Mouse (Mus musculus) frontal cortex, adult 2 months (tissue): Measurements from ENCODE around the gene E2f6. TPM values are rescaled to one million over a fixed set of nuclear protein-coding genes. Genes with fewer than 3 reads are reported as not detected.

Source experiments
- DNase-seq, 2 experiments: peaks; one replicate each; pipeline ENCODE4 v3.0.0; 2022; ENCODE audit warnings: low spot score in 1 of 2; ENCODE audit errors: extremely low spot score in 1 of 2
- polyA plus RNA-seq: library from polyadenylated mRNA; depleted of rRNA; stranded (reverse); fragments of >200 nt; gene quantifications from 2 replicates; pipeline ENCODE4 v1.2.3, GENCODE M21; 2012

E2f6 gene
- polyA plus RNA-seq, 1 experiment: 37.9 TPM

DNA sequence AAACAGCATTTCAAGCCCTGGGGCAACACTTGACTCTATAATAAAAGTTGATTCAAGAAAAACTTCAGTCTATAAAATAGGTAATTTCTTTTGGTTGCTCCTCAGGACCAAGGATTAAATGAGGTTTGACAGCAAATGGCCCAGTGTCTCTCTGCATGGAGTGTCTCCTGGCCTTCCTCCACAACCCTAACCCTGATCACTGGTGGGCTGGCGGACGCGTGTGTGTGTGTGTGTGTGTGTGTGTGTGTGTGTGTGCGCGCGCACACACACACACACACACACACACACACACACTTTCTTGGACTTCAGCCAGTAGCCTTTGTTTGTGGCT lies 10.9 kb upstream of the E2f6 start:
- no peak for DNase-seq

DNA sequence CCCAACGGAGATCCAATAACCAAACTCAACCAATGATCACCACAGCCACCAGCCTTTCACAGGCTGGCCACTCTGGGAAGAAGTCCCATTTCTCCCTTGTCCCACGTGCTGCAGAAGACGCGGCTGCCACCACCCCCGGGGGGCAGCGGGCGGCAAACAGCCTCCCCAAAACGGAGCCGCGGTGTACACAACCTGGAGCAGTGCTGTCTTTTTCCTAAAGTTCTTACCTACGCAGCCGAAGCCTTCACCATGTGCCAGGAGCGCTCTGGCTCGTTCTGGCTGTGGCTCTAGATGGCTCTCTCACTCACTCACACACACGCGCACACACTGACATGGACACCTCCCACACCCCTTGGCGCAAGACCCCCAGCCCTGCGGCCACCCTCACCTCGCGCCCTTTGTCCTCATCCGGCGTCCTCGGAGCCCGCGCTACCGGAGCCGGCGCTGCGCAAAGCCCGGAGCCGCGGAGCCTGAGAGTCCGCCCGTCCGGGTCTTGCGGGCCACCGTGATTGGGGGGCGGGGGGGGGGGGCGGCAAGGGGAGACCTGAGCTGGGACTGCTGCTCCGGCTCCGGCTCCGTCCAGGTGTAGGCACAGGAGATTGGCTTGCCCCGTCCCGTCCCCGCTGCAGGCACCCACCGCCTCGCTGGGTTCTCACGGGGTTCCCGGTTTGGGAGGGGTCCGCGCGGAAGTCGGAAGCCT lies 10.4 kb upstream of the E2f6 start, which contains the start of gene Greb1:
Gene Greb1 (minus strand): TSS at position 628 of the 700 bp plus-strand sequence.
- DNase-seq: no peak

GRCm38 (mm10) chr12:16800959-16801315 lies 9.8 kb upstream of the E2f6 start:
- DNase-seq: no peak

DNA sequence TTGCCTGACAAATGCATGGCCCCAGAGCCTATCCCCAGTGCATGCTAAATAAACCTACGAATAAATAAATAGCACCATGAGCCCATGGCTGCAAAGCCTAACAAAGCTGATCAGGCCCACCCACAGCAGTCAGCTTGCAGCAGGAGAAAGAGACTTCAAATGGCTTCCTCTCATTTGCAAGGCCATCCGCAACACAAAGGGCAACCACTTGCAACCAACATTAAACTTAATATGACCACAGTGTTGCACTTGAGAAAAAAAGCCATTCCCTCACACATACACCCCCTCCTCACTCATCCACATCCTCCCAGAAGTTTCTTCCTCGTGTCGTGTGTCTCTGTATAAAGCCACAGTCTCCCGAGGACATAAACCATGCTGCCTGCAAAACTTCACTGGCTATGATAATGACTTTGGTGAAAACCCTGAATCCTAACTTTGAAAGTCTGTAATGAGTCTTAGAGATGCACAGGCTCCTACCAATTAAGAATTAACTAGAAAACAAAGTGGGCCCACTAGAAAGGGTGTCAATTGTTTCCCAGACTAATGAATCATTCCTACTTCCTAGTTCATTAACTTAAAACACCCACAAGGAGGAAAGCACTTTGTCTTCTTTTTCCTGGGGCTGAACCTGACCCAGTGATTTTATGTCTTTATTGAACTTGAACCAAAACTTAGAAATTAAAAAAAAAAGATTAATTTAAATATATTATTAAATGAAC lies 7.4 kb upstream of the E2f6 start:
- no peak for DNase-seq

DNA sequence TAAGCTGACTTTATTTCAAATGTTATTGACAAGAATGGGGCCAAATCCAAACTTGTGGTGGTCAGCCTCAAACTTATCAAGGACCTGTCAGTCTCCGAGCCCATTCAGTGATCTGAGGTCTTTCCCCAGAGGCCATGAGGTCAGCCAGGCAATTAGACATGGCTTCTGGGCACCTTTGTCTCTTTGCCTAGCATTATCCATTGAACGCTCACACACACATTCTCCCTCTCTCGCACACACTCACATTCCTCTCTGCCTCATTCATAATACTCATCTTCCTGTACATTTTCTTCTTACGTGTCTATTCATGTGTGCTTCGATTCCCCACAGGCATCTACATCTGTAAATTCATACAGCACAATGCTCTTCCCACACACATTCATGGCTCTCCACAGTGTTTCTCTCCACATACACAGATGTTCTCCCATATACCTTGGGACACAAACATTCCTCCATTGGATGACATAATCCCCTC lies 6.8 kb upstream of the E2f6 start:
- no peak for DNase-seq

DNA sequence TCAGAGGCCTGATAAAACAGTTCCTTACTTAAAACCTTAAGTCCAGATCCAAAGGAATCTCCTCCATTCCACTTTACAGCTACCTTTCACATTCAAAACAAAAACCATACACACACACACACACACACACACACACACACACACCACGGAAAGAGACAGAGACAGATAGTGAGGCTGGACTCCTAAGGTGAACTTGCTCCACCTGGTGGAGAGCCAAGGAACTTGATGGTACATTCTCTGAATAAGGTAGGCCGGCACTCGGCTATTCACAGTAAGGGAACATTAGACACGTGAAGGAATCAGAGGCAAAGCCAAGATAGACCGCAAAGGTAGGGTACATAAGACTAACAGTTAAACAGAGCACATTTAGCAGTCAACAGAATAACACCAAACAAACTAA lies 5.3 kb upstream of the E2f6 start:
- DNase-seq: peak; percentile 69 to 93

DNA sequence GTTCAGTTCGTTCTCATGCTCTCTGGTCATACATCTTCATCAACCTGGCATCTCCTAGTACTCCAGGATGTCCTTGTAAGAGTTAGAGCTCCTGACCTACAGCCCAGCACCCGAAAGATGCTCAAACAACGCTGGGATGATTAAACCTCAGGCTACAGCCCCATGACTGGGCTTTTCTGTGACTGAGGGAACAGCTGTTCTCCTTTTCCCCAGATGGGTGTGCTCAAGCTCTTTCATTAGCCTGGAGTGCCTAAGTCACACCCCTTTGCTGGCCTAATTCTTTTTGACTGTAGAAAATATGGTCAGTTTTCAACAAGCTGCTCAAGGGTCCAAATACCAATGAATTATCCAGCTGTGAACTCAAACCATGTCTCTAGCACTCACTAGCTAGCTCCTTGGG lies 2.7 kb upstream of the E2f6 start:
- DNase-seq: peak in 1 of 2 experiments; percentile 64

DNA sequence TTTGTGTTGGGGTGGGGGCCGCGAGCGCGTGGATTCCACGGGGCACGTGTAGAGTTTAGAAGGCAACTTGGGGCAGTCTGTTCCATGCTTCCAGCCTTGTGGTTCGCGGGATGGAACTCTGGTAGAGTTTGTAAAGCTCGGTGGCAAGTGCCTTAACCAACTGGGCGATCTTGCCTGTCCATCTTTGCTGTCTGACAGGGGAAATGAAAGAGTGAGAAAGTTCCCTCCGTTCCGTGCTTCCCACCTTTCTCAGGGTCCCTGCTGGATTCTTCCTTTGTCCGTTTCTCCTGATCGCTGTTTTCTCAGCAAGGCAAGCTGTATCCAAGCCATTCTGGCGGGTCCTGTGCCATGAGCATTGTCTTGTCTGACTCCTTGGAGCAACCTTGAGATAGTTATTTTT lies 714 bp downstream of the E2f6 start:
- DNase-seq: no peak

- no peak for DNase-seq
Observed at GRCm38 (mm10) chr12:16817147-16817546, 6.4 kb downstream of the E2f6 start.

- DNase-seq: no peak
Observed at GRCm38 (mm10) chr12:16818513-16818912, 7.8 kb downstream of the E2f6 start.

GRCm38 (mm10) chr12:16820761-16821160 lies 10.0 kb downstream of the E2f6 start:
- DNase-seq: peak in 1 of 2 experiments; percentile 19

DNA sequence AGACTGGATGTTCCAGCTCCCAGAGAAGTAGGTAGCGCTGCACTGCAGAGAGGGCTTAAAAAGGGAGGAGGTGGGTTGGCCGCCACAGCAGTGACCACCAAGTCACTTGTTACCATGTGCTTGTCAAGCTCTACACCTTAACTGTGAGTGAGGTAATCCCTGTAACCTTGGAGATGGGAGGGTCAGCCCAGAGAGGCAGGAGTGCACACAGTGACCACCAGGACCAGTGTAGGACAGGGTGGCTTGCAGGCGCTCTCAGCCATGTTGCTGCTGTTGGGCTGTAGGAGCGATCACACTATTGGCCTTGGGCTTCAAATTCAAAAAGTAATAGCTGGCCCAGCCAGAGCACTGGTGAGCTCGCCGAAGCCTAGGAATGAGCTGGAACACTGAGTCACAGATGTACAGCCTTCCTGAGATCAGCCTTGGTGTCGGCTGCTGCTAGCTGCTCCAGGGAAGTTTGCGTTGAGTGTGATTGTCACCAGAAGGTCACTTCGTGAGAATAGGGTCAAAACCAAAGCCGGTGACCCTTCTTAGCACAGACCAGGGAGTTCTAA lies 11.5 kb downstream of the E2f6 start:
- DNase-seq: no peak

- DNase-seq: no peak
Observed at GRCm38 (mm10) chr12:16823701-16824100, 12.9 kb downstream of the E2f6 start.

DNA sequence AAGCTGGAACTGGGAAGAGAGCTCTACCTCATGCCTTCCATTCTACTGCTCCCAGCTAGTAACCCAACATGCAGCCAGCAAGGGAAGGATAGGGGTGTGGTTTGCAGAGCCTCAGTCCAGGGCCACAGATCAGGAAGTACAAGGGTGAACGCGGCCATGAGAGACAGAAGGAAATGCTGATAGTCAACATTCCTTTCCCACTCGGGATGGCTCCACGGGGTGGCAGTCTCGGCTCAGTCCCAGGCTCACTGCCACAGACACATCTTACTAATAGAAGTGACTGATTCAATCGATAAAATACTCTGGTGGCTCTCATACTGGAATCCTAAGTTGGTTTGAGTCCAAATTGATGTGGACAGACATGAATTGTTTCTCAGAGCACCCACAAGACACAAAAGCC lies 17.7 kb downstream of the E2f6 start:
- DNase-seq: no peak

- no peak for DNase-seq
Observed at GRCm38 (mm10) chr12:16829785-16830184, 19.0 kb downstream of the E2f6 start.

- DNase-seq: no peak
Observed at GRCm38 (mm10) chr12:16831071-16831470, 20.3 kb downstream of the E2f6 start.

DNA sequence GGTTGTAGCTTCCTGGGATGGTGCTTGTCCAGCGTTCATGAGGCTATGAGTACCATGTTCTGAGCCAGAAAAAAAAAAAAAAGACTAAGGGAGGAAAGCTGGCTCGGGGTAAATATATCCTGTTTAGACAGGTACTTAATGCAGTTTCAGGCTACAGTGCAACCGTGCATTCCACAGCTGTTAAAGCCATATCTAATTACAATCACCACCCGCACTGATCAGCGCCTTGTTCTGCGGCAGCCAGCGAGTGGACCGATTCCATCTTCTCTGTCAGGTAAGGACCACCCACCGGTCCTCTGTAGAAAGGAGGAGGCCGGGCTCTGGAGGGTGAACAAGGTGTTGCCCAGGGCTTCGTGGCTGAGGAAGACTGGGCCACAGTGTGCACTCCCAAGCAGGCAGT lies 23.9 kb downstream of the E2f6 start:
- no peak for DNase-seq

DNA sequence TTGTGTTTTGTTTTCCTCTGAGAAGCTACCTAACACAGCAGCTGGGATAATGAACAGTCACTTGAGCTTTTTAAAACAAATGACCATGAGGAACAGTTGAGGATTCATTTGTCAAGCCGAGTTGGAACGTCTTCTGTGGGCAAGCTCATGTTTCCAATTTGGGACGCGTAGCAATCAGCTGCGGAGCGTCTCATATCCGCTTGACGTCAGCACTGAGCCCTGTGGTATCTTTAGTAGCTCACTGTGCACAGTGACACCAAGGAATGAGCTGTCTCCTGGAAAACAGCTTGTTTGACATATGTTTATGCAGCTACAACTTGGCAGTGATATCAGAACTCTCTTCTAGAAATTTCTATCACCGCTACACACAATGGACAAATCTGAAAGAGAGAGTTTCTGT lies 25.4 kb downstream of the E2f6 start:
- peak; percentile 85 to 87 for DNase-seq

- no peak for DNase-seq
Observed at GRCm38 (mm10) chr12:16837766-16838165, 27.0 kb downstream of the E2f6 start.

GRCm38 (mm10) chr12:16840842-16841782 lies 30.3 kb downstream of the E2f6 start:
- no peak for DNase-seq
